Mouse (Mus musculus) layer of hippocampus, postnatal 25 days (tissue): ENCODE measurements at regions not wholly inside any gene's neighbourhood (a gene's known extent, or its start where the extent isn't known, plus 50 kb on each side); places are given as distances from the start of the nearest gene placed in this dataset.

Source experiments
- DNase-seq, 2 experiments: peaks; one replicate each; pipeline ENCODE4 v3.0.0; 2022; ENCODE audit warnings: mixed read lengths in 2 of 2, low spot score in 1 of 2; ENCODE audit errors: extremely low spot score in 1 of 2

- no peak for DNase-seq
Measured at GRCm38 (mm10) chr7:84800966-84801365, 52.4 kb upstream of the Olfr291 start.

- no peak for DNase-seq
Measured at GRCm38 (mm10) chr7:84794655-84795054, 58.7 kb upstream of the Olfr291 start.

- peak; percentile 87 to 91 for DNase-seq
Measured at GRCm38 (mm10) chr7:84779276-84779825, 74.0 kb upstream of the Olfr291 start.

GRCm38 (mm10) chr7:84777696-84778095 lies 75.7 kb upstream of the Olfr291 start:
- DNase-seq: no peak

- DNase-seq: no peak
Measured at GRCm38 (mm10) chr7:84756261-84756660, 66.5 kb upstream of the Zfand6 start.

- no peak for DNase-seq
Measured at GRCm38 (mm10) chr7:84753361-84753760, 63.6 kb upstream of the Zfand6 start.

GRCm38 (mm10) chr7:84749434-84750301 lies 59.9 kb upstream of the Zfand6 start:
- DNase-seq: peak; percentile 41 to 63

- DNase-seq: no peak
Measured at GRCm38 (mm10) chr7:84747847-84748246, 58.1 kb upstream of the Zfand6 start.

- DNase-seq: no peak
Measured at GRCm38 (mm10) chr7:84744321-84745070, 54.7 kb upstream of the Zfand6 start.

GRCm38 (mm10) chr7:84739965-84740390 lies 50.2 kb upstream of the Zfand6 start:
- DNase-seq: peak in 1 of 2 experiments; percentile 6
